Mouse (Mus musculus) heart, postnatal 0 days (tissue): ENCODE data around the gene Rnf223. TPM values are rescaled to one million over a fixed set of nuclear protein-coding genes. Genes with fewer than 3 reads are reported as not detected.

Experiments used
- ATAC-seq: fragments of 200-750 bp; cut with Nextera tagmentation; 2 replicates; pipeline ENCODE4 v1.8.0; 2017; ENCODE audit warnings: low read depth, moderate number of reproducible peaks, moderate library complexity; ENCODE audit not compliant: insufficient read depth
- DNase-seq: peaks from one replicate; pipeline ENCODE4 v3.0.0-alpha.2; 2016; ENCODE audit warnings: low spot score
- H3K27ac ChIP-seq: fragments of 300-500 bp; sonication (generic); 2 replicates; pipeline ENCODE4 v1.5.1; 2014; ENCODE audit warnings: low read depth, mild to moderate bottlenecking
- H3K27me3 ChIP-seq: fragments of 300-500 bp; sonication (generic); 2 replicates; pipeline ENCODE4 v1.6.1; 2014; ENCODE audit warnings: low read length, mixed read lengths; ENCODE audit not compliant: control insufficient read depth, insufficient read depth
- H3K36me3 ChIP-seq: fragments of 300-500 bp; sonication (generic); replicated peaks from 2 replicates; pipeline ENCODE4 v1.6.1; 2014; ENCODE audit warnings: low read length, mixed read lengths; ENCODE audit not compliant: control insufficient read depth, insufficient read depth
- H3K4me1 ChIP-seq: fragments of 300-500 bp; sonication (generic); 2 replicates; pipeline ENCODE4 v1.6.1; 2014; ENCODE audit warnings: antibody characterized with exemption; ENCODE audit not compliant: control insufficient read depth, insufficient read depth
- H3K4me2 ChIP-seq: fragments of 300-500 bp; sonication (generic); 2 replicates; pipeline ENCODE4 v1.6.1; 2014; ENCODE audit warnings: low read depth, mild to moderate bottlenecking, low read length, moderate library complexity
- H3K4me3 ChIP-seq: fragments of 300-500 bp; sonication (generic); 2 replicates; pipeline ENCODE4 v1.5.1; 2014; ENCODE audit warnings: low read depth, low read length
- H3K9ac ChIP-seq: fragments of 300-500 bp; sonication (generic); replicated peaks from 2 replicates; pipeline ENCODE4 v1.6.1; 2014; ENCODE audit warnings: low read depth, low read length, mixed read lengths
- H3K9me3 ChIP-seq: fragments of 300-500 bp; sonication (generic); replicated peaks from 2 replicates; pipeline ENCODE4 v1.6.1; 2016; ENCODE audit warnings: low read length; ENCODE audit not compliant: control insufficient read depth
- CTCF ChIP-seq: IDR thresholded peaks from 2 replicates; pipeline ENCODE4 v1.5.1; 2016; ENCODE audit warnings: antibody characterized with exemption, control low read depth, low read depth
- EP300 ChIP-seq: IDR thresholded peaks from 2 replicates; pipeline ENCODE4 v1.6.1; 2016; ENCODE audit warnings: antibody characterized with exemption, low read depth
- WGBS: fragments of 180-500 bp; shearing (Covaris S2); extraction: QIAGEN DNeasy Blood & Tissue Kit; methylation state at CpG from one replicate; pipeline ENCODE4 v1.1.7; 2014; 5-methylcytosine and 5-hydroxymethylcytosine counted together
- polyA plus RNA-seq: library from polyadenylated mRNA; unstranded; fragments of >200 nt; fragmentation: Nextera tagmentation; extraction: Ambion mirVana; gene quantifications from 2 replicates; pipeline ENCODE4 v1.2.1, GENCODE M21; 2015
- total RNA-seq: library from RNA; depleted of rRNA; stranded (reverse); fragments of >200 nt; gene quantifications from 2 replicates; pipeline ENCODE4 v1.2.3, GENCODE M21; 2014; ENCODE audit warnings: low replicate concordance

The Rnf223 gene
- total and polyA plus RNA-seq, 2 experiments from 2014 or later, result not detected

DNA sequence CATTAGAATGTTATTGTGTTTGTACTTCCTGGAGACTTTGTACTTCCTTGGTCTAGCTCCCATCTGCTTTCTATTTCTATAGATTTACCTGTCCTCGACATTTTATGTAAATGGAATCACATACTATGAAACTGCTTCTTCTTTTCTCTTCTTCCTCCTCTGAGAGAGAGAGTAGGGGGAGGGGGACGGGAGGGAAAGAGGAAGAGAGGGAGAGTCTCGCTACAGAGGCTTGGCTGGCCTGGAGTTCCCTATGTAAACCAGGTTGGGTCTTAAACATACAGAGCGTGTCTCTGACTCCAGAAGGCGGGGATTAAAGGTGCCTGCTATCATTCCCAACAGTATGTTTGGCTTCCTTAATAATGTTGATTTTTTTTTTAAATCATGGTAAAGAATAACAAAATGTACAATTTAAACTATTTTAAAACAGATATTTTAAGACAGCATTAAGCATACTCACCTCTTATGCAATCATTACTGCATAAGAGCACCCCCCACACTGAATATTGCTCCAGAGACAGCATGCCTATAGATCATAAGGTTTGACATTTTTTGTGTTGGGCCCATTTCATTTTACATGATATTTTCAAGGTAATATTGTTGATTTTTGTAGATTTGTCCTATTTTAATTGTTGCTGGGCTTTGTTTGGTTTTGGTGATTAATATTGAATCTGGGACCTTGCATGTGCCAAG, 42.8 kb upstream of the Rnf223 start:
- ATAC-seq (no peak), DNase-seq (no peak)
- WGBS, result 39% methylated on average over 5 of the region's 5 CpGs
- Histone ChIP-seq H3K27me3 (no peaks in the 10 kb centered on the region), H3K4me3 (no peak overlapping the region), H3K27ac (no peak overlapping the region), H3K4me1 (0 out of 2 replicates have a peak, but pooled peaks cover 3% of the 10 kb centered on the region), H3K9me3 (no peaks in the 10 kb centered on the region), H3K9ac (no peak overlapping the region), H3K4me2 (no peak overlapping the region), H3K36me3 (no peaks in the 10 kb centered on the region)
- TF ChIP-seq EP300 (no peak), CTCF (no peak)

DNA sequence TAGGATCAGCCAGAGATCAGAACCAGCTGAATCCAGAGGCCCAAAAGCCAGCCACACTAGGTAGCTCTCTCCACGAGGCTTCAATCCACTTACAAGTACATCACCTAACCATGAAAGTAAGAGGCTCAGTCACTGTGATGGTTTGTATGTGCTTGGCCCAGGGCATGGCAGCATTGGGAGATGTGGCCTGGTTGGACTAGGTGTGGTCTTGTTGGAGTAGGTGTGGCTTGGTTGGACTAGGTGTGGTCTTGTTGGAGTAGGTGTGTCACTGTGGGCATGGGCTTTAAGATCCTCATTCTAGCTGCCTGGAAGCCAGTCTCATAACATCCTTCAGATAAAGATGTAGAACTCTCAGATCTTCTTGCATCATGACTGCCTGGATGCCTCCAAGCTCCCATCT, 39.1 kb upstream of the Rnf223 start:
- DNase-seq (no peak), ATAC-seq (no peak)
- Histone ChIP-seq H3K27ac (no peak overlapping the region), H3K36me3 (no peaks in the 10 kb centered on the region), H3K9me3 (no peaks in the 10 kb centered on the region), H3K27me3 (no peaks in the 10 kb centered on the region), H3K9ac (no peak overlapping the region), H3K4me3 (no peak overlapping the region), H3K4me2 (no peak overlapping the region), H3K4me1 (no peaks in the 10 kb centered on the region)
- TF ChIP-seq EP300, result no peak
- no peak for TF ChIP-seq CTCF
- WGBS, result 47% methylated on average over 1 of the region's 1 CpGs

DNA sequence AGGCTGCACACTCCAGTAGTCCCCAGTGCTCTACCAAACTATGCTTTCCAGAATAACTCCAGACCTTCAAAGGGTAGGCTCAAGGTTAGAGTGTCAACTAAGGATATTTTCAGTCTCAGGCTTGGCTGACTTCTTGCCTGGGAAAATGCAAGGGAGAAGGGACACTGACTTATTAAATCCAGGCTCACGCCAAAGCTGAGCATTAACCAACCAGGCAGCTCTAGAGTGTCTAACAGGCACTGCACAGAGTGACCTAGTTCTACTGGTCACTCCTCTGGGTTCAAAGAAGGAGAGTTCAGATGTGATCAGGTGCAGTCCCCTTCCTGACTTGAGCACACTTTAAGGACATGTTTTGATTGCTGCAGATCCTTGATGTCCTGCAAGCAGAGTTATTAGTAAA, 37.5 kb upstream of the Rnf223 start:
- Histone ChIP-seq H3K36me3 (no peaks in the 10 kb centered on the region), H3K4me3 (no peak overlapping the region), H3K4me1 (no peaks in the 10 kb centered on the region), H3K4me2 (no peak overlapping the region), H3K27me3 (no peaks in the 10 kb centered on the region), H3K27ac (no peak overlapping the region), H3K9ac (no peak overlapping the region), H3K9me3 (no peaks in the 10 kb centered on the region)
- ATAC-seq (no peak), DNase-seq (no peak)
- no peak for TF ChIP-seq CTCF
- no peak for TF ChIP-seq EP300
- 52% methylated on average over 1 of the region's 1 CpGs for WGBS

DNA sequence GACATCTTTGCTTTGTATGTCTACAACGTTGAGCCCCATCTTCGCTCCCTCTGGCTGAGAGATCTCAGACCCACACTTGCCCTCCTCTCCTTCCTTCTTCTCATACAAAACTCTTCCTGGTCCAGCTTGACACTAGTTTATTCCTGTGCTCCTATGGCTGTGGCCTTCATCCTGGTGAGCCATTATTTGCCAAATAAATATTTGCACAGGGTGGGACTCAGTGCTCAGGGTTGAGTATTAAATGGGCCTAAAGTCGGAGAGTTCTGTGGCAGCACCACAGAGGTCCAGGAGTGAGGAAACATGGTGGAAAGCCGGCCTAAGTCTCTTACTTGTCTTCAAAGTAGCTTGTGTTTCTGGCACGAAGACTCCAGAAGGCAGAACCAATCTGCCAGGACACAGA, 36.6 kb upstream of the Rnf223 start:
- DNase-seq (no peak), ATAC-seq (no peak)
- Histone ChIP-seq H3K9me3 (no peaks in the 10 kb centered on the region), H3K4me1 (no peaks in the 10 kb centered on the region), H3K4me3 (no peak overlapping the region), H3K27ac (no peak overlapping the region), H3K9ac (no peak overlapping the region), H3K27me3 (no peaks in the 10 kb centered on the region), H3K36me3 (no peaks in the 10 kb centered on the region), H3K4me2 (no peak overlapping the region)
- TF ChIP-seq EP300 (no peak), CTCF (no peak)
- WGBS, result 80% methylated on average over 5 of the region's 5 CpGs

DNA sequence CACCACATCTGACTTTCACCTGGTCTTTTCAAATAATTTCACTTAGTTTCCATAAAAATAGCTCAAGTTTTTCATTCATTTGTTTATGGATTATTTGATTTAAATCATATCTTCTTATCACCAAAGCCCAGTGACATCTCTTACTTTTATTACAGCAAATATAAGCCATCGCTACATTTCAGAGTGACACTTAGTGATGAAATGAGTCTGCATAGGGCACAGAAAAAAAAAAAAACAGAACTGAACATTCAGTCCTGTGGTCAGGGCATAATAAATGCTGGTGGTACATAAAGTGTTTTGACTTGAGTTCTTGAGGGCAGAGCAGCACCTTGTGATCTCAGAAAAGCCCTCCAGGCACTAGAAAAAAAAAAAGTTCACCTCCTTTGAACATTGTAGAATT, 34.1 kb upstream of the Rnf223 start:
- Histone ChIP-seq H3K4me3 (no peak overlapping the region), H3K4me2 (no peak overlapping the region), H3K27me3 (no peaks in the 10 kb centered on the region), H3K9ac (no peak overlapping the region), H3K9me3 (no peaks in the 10 kb centered on the region), H3K36me3 (no peaks in the 10 kb centered on the region), H3K27ac (no peak overlapping the region), H3K4me1 (no peaks in the 10 kb centered on the region)
- TF ChIP-seq EP300, result no peak
- TF ChIP-seq CTCF, result no peak
- ATAC-seq, result no peak
- no peak for DNase-seq
- 81% methylated on average over 1 of the region's 1 CpGs for WGBS
